Mouse (Mus musculus) limb, embryonic 15.5 days (tissue): ENCODE data around the gene Gsg1l. TPM values are rescaled to one million over a fixed set of nuclear protein-coding genes. Genes with fewer than 3 reads are reported as not detected.

Experiments used
- ATAC-seq: fragments of 200-750 bp; cut with Nextera tagmentation; 2 replicates; pipeline ENCODE4 v1.8.0; 2017; ENCODE audit warnings: low read depth, moderate TSS enrichment; ENCODE audit not compliant: insufficient number of reproducible peaks, low FRiP score, low TSS enrichment
- H3K27ac ChIP-seq: fragments of 300-500 bp; sonication (generic); 2 replicates; pipeline ENCODE4 v1.5.1; 2015; ENCODE audit warnings: moderate library complexity, mild to moderate bottlenecking, inconsistent platforms
- H3K27me3 ChIP-seq: fragments of 300-500 bp; sonication (generic); 2 replicates; pipeline ENCODE4 v1.6.1; 2015; ENCODE audit warnings: inconsistent platforms
- H3K36me3 ChIP-seq: fragments of 300-500 bp; sonication (generic); 2 replicates; pipeline ENCODE4 v1.6.1; 2015; ENCODE audit warnings: inconsistent platforms
- H3K4me1 ChIP-seq: fragments of 300-500 bp; sonication (generic); 2 replicates; pipeline ENCODE4 v1.6.1; 2015; ENCODE audit warnings: inconsistent platforms
- H3K4me2 ChIP-seq: fragments of 300-500 bp; sonication (generic); 2 replicates; pipeline ENCODE4 v1.6.1; 2015; ENCODE audit warnings: mild to moderate bottlenecking, inconsistent platforms
- H3K4me3 ChIP-seq: fragments of 300-500 bp; sonication (generic); 2 replicates; pipeline ENCODE4 v1.5.1; 2015; ENCODE audit warnings: mild to moderate bottlenecking, inconsistent platforms
- H3K9ac ChIP-seq: fragments of 300-500 bp; sonication (generic); 2 replicates; pipeline ENCODE4 v1.6.1; 2015; ENCODE audit warnings: inconsistent platforms
- H3K9me3 ChIP-seq: fragments of 300-500 bp; sonication (generic); 2 replicates; pipeline ENCODE4 v1.6.1; 2016; ENCODE audit warnings: inconsistent platforms
- WGBS: fragments of 180-500 bp; shearing (Covaris S2); methylation state at CpG from one replicate; pipeline ENCODE4 v1.1.7; 2015; 5-methylcytosine and 5-hydroxymethylcytosine counted together
- polyA plus RNA-seq: library from polyadenylated mRNA; unstranded; fragments of >200 nt; fragmentation: Nextera tagmentation; extraction: Ambion mirVana; gene quantifications from 2 replicates; pipeline ENCODE4 v1.2.1, GENCODE M21; 2015

The Gsg1l gene
- polyA plus RNA-seq, 1 experiment from 2014 or later: 2.3 TPM

- 44% methylated on average over 3 of the region's 3 CpGs for WGBS
- ATAC-seq: no peak
- no peaks in the 10 kb centered on the region for H3K27me3 ChIP-seq
- H3K4me3 ChIP-seq: no peak overlapping the region
- no peak overlapping the region for H3K9ac ChIP-seq
- H3K9me3 ChIP-seq: no peaks in the 10 kb centered on the region
- no peaks in the 10 kb centered on the region for H3K36me3 ChIP-seq
- peaks cover 37% of the 10 kb centered on the region for H3K4me1 ChIP-seq
- H3K4me2 ChIP-seq: no peak overlapping the region
- H3K27ac ChIP-seq: no peak overlapping the region
Measured at GRCm38 (mm10) chr7:126042306-126042705, 39.9 kb downstream of the Gsg1l start.

- Histone ChIP-seq H3K36me3 (no peaks in the 10 kb centered on the region), H3K9me3 (no peaks in the 10 kb centered on the region), H3K27me3 (no peaks in the 10 kb centered on the region), H3K4me2 (no peak overlapping the region), H3K4me1 (peaks cover 37% of the 10 kb centered on the region), H3K27ac (0 out of 2 replicates have a peak overlapping the region, but pooled peaks have one; percentile 17), H3K9ac (0 out of 2 replicates have a peak overlapping the region, but pooled peaks have one; percentile 15), H3K4me3 (no peak overlapping the region)
- ATAC-seq: peak; percentile 81
- 53% methylated on average over 18 of the region's 18 CpGs for WGBS
Measured at GRCm38 (mm10) chr7:126040794-126041526, 41.3 kb downstream of the Gsg1l start.

GRCm38 (mm10) chr7:126039847-126040246 is 42.4 kb downstream of the Gsg1l start:
- Histone ChIP-seq H3K9ac (no peak overlapping the region), H3K9me3 (no peaks in the 10 kb centered on the region), H3K27ac (no peak overlapping the region), H3K36me3 (no peaks in the 10 kb centered on the region), H3K4me2 (no peak overlapping the region), H3K4me3 (no peak overlapping the region), H3K27me3 (no peaks in the 10 kb centered on the region), H3K4me1 (peaks cover 41% of the 10 kb centered on the region)
- WGBS: 87% methylated on average over 5 of the region's 5 CpGs
- no peak for ATAC-seq

GRCm38 (mm10) chr7:126039247-126039835 is 42.9 kb downstream of the Gsg1l start:
- Histone ChIP-seq H3K4me2 (no peak overlapping the region), H3K36me3 (no peaks in the 10 kb centered on the region), H3K27me3 (no peaks in the 10 kb centered on the region), H3K4me3 (no peak overlapping the region), H3K4me1 (peaks cover 46% of the 10 kb centered on the region), H3K9me3 (no peaks in the 10 kb centered on the region), H3K9ac (no peak overlapping the region), H3K27ac (peak overlapping the region; percentile 19)
- WGBS: 87% methylated on average over 5 of the region's 5 CpGs
- no peak for ATAC-seq

- peak overlapping the region; percentile 19; the same call in 1 of the 2 replicates for H3K4me2 ChIP-seq
- H3K9ac ChIP-seq: no peak overlapping the region
- H3K4me1 ChIP-seq: peaks cover 48% of the 10 kb centered on the region
- H3K36me3 ChIP-seq: no peaks in the 10 kb centered on the region
- H3K4me3 ChIP-seq: no peak overlapping the region
- H3K9me3 ChIP-seq: no peaks in the 10 kb centered on the region
- no peaks in the 10 kb centered on the region for H3K27me3 ChIP-seq
- ATAC-seq: no peak
- 21% methylated on average over 25 of the region's 25 CpGs for WGBS
- H3K27ac ChIP-seq: peak overlapping the region; percentile 47
Measured at GRCm38 (mm10) chr7:126038366-126039246, 43.6 kb downstream of the Gsg1l start.

GRCm38 (mm10) chr7:126035332-126035731 is 46.9 kb downstream of the Gsg1l start:
- no peak overlapping the region for H3K27ac ChIP-seq
- 58% methylated on average over 3 of the region's 3 CpGs for WGBS

GRCm38 (mm10) chr7:126032776-126033209 is 49.4 kb downstream of the Gsg1l start:
- Histone ChIP-seq H3K27ac (no peak overlapping the region), H3K4me1 (peaks cover 20% of the 10 kb centered on the region), H3K4me2 (no peak overlapping the region), H3K9ac (no peak overlapping the region), H3K4me3 (no peak overlapping the region), H3K36me3 (no peaks in the 10 kb centered on the region), H3K27me3 (no peaks in the 10 kb centered on the region), H3K9me3 (no peaks in the 10 kb centered on the region)
- WGBS: 81% methylated on average over 5 of the region's 5 CpGs
- no peak for ATAC-seq

More at GRCm38 (mm10) chr7:126035332-126035731, 46.9 kb downstream of the Gsg1l start:
- Histone ChIP-seq H3K4me3 (no peak overlapping the region), H3K4me2 (no peak overlapping the region), H3K36me3 (no peaks in the 10 kb centered on the region), H3K27me3 (no peaks in the 10 kb centered on the region), H3K9ac (no peak overlapping the region), H3K4me1 (peaks cover 38% of the 10 kb centered on the region), H3K9me3 (no peaks in the 10 kb centered on the region)
- peak; percentile 37; the same call in 1 of the 2 replicates for ATAC-seq

- Histone ChIP-seq H3K27ac (no peak overlapping the region), H3K9me3 (no peaks in the 10 kb centered on the region)
- WGBS: 82% methylated on average over 3 of the region's 3 CpGs
Measured at GRCm38 (mm10) chr7:126032365-126032755, 49.9 kb downstream of the Gsg1l start.

GRCm38 (mm10) chr7:126031598-126032364 is 50.4 kb downstream of the Gsg1l start:
- Histone ChIP-seq H3K4me1 (peaks cover 17% of the 10 kb centered on the region), H3K4me3 (no peak overlapping the region), H3K27me3 (no peaks in the 10 kb centered on the region), H3K36me3 (no peaks in the 10 kb centered on the region), H3K4me2 (no peak overlapping the region), H3K9me3 (no peaks in the 10 kb centered on the region), H3K27ac (no peak overlapping the region), H3K9ac (no peak overlapping the region)
- ATAC-seq: no peak
- 55% methylated on average over 10 of the region's 10 CpGs for WGBS

More at GRCm38 (mm10) chr7:126032365-126032755, 49.9 kb downstream of the Gsg1l start:
- no peak overlapping the region for H3K9ac ChIP-seq
- peaks cover 17% of the 10 kb centered on the region for H3K4me1 ChIP-seq
- no peaks in the 10 kb centered on the region for H3K27me3 ChIP-seq
- no peak overlapping the region for H3K4me3 ChIP-seq
- no peaks in the 10 kb centered on the region for H3K36me3 ChIP-seq
- H3K4me2 ChIP-seq: no peak overlapping the region
- ATAC-seq: no peak

- 23% methylated on average over 1 of the region's 1 CpGs for WGBS
- ATAC-seq: no peak
- H3K27me3 ChIP-seq: no peaks in the 10 kb centered on the region
- H3K27ac ChIP-seq: no peak overlapping the region
- H3K4me3 ChIP-seq: no peak overlapping the region
- no peak overlapping the region for H3K9ac ChIP-seq
- no peaks in the 10 kb centered on the region for H3K36me3 ChIP-seq
- no peaks in the 10 kb centered on the region for H3K9me3 ChIP-seq
- H3K4me2 ChIP-seq: no peak overlapping the region
- H3K4me1 ChIP-seq: 0 out of 2 replicates have a peak, but pooled peaks cover 2% of the 10 kb centered on the region
Measured at GRCm38 (mm10) chr7:126027410-126027809, 54.8 kb downstream of the Gsg1l start.

- Histone ChIP-seq H3K36me3 (no peaks in the 10 kb centered on the region), H3K9ac (no peak overlapping the region), H3K27me3 (no peaks in the 10 kb centered on the region), H3K4me3 (no peak overlapping the region), H3K27ac (no peak overlapping the region), H3K4me2 (no peak overlapping the region), H3K9me3 (no peaks in the 10 kb centered on the region), H3K4me1 (0 out of 2 replicates have a peak, but pooled peaks cover under 1% of the 10 kb centered on the region)
- 48% methylated on average over 5 of the region's 5 CpGs for WGBS
- ATAC-seq: no peak
Measured at GRCm38 (mm10) chr7:126026600-126026999, 55.6 kb downstream of the Gsg1l start.
